Mouse (Mus musculus) C2C12 (cell line): Measurements from ENCODE around the gene Nol4l. TPM values are rescaled to one million over a fixed set of nuclear protein-coding genes. Genes with fewer than 3 reads are reported as not detected.

Experiments
- H3K27me3 ChIP-seq: one replicate; pipeline ENCODE4 v1.6.1; 2011; ENCODE audit not compliant: control insufficient read depth, insufficient read depth, insufficient read length
- H3K36me3 ChIP-seq: one replicate; pipeline ENCODE4 v1.6.1; 2011; ENCODE audit not compliant: control insufficient read depth, insufficient read depth
- H3K4me3 ChIP-seq: one replicate; pipeline ENCODE4 v1.5.1; 2011; ENCODE audit warnings: mild to moderate bottlenecking, control low read depth; ENCODE audit not compliant: poor library complexity, insufficient read depth, severe bottlenecking
- H3K79me2 ChIP-seq: one replicate; pipeline ENCODE4 v1.6.1; 2011; ENCODE audit not compliant: control insufficient read depth, insufficient read depth
- H3K79me3 ChIP-seq: one replicate; pipeline ENCODE4 v1.6.1; 2011; ENCODE audit warnings: low read depth, control low read depth
- H3ac ChIP-seq: one replicate; pipeline ENCODE3; 2011; ENCODE audit warnings: low read depth; ENCODE audit not compliant: control insufficient read depth, insufficient read length
- CEBPB ChIP-seq: IDR thresholded peaks from one replicate; pipeline ENCODE4 v1.6.1; 2011; ENCODE audit warnings: low read depth, mild to moderate bottlenecking, control low read depth, moderate library complexity
- CTCF ChIP-seq: IDR thresholded peaks from one replicate; pipeline ENCODE4 v1.5.1; 2011; ENCODE audit not compliant: control insufficient read depth, insufficient read depth, insufficient read length
- FOSL1 ChIP-seq: IDR thresholded peaks from one replicate; pipeline ENCODE4 v1.8.0; 2011; ENCODE audit warnings: mild to moderate bottlenecking, low read length; ENCODE audit not compliant: poor library complexity, insufficient read depth, severe bottlenecking
- MAX ChIP-seq: IDR thresholded peaks from one replicate; pipeline ENCODE4 v1.6.1; 2011; ENCODE audit warnings: mild to moderate bottlenecking, control low read depth
- MYOD1 ChIP-seq: IDR thresholded peaks from one replicate; pipeline ENCODE4 v1.6.1; 2011; ENCODE audit warnings: low read depth; ENCODE audit not compliant: control insufficient read depth, insufficient read length
- MYOG ChIP-seq: IDR thresholded peaks from one replicate; pipeline ENCODE4 v1.6.1; 2011; ENCODE audit not compliant: control insufficient read depth, insufficient read length; ENCODE audit errors: extremely low read depth
- USF1 ChIP-seq: IDR thresholded peaks from one replicate; pipeline ENCODE4 v1.6.1; 2011; ENCODE audit warnings: low read depth, mild to moderate bottlenecking, control low read depth, moderate library complexity
- polyA plus RNA-seq: library from polyadenylated mRNA; unstranded; fragments of >200 nt; fragmentation: generic; extraction: Trizol; gene quantifications from one replicate; pipeline ENCODE4 v1.2.1, GENCODE M21; 2012; ENCODE audit warnings: missing spikeins

The Nol4l gene
- polyA plus RNA-seq, 1 experiment, result 0.42 TPM

DNA sequence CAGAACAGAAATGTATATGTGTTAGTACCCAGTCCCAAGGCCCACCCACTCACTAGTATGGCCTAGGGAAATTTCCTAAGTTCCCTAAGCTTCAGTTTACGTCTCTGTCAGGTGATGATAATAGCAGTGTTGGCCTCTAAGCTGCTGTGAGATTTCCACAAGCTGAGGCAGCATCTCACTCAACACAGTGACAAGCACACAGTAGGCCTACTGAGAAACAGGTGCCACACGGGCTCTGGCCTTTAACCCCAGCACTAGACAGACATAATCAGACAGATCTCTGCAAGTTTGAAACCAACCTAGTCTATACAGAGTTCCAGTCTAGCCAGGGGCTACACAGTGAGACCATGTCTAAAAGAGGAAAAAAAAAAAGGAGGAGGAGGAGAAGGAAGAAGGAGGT lies 5.0 kb downstream of the Nol4l start:
- Histone ChIP-seq H3K79me3 (no peaks in the 10 kb centered on the region), H3ac (no peak overlapping the region), H3K36me3 (no peaks in the 10 kb centered on the region), H3K79me2 (no peaks in the 10 kb centered on the region), H3K4me3 (no peak overlapping the region), H3K27me3 (peaks cover 39% of the 10 kb centered on the region)
- TF ChIP-seq CEBPB (no peak), MAX (no peak), CTCF (no peak)

DNA sequence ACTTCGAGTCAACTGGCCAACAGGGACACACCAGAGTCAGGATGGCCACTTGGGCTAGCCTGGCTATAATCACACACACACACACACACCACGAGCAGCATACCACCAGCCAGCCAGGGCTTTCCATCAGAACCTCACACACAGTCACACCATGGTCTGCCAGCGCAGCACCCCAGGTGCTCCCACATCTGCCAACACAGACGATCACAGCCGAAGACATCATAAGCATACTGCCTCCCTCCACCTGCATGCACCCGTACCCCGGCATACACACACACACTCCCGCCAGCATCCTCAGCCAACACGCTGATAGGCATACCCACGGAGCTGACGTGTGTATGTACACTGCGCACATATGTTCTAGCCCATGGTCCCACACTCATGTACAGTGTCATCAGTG lies 6.1 kb downstream of the Nol4l start:
- Histone ChIP-seq H3K36me3 (no peaks in the 10 kb centered on the region), H3K79me3 (no peaks in the 10 kb centered on the region), H3K27me3 (peaks cover 34% of the 10 kb centered on the region), H3ac (no peak overlapping the region), H3K79me2 (no peaks in the 10 kb centered on the region), H3K4me3 (no peak overlapping the region)
- no peak for TF ChIP-seq FOSL1
- TF ChIP-seq MYOG, result no peak
- TF ChIP-seq MYOD1, result no peak
- TF ChIP-seq MAX, result no peak
- TF ChIP-seq CTCF, result no peak
- no peak for TF ChIP-seq USF1
- TF ChIP-seq CEBPB, result no peak

DNA sequence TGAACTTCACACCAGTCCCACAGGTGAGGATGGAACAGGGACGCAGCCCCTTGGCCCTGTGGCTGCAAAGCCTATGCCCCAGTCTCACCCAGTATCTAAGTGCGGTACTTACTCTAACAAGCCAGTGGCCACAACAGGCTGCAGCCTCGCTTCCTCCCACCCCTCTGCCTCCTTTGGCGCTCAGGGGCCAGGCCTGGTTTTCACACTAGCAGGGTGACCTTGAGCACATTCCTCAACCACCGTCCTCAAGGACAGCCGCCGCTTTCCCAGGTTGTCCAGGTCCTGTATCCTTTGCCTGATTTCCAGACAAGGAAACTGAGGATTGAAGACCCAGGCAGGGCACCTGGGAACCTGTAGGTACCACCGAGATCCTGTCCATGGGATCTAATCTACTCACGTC lies 6.6 kb downstream of the Nol4l start:
- TF ChIP-seq FOSL1 (no peak), MYOG (no peak), USF1 (no peak), CEBPB (no peak), MAX (no peak), MYOD1 (no peak), CTCF (no peak)
- Histone ChIP-seq H3K36me3 (no peaks in the 10 kb centered on the region), H3K79me3 (no peaks in the 10 kb centered on the region), H3K4me3 (no peak overlapping the region), H3K79me2 (no peaks in the 10 kb centered on the region), H3ac (no peak overlapping the region), H3K27me3 (peaks cover 29% of the 10 kb centered on the region)

DNA sequence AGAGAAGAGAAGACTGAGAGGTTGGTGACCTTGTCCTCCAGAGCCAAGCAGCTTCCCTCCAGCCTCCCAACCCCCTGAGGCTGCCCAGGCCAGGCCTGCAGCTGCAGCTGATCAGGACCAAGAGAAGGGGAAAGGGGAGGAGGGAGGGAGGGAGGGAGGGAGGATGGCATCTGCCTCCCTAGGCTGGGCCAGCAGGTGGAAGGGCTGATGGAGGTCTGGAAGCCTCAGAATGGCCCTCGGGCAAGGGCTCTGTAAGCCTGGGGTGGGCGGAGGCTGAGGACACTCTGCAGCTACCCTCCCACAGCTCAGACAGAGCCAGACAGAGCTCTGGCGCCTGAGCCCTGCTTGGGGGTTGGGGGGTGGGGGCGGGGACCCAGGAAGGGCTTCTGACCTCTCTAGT lies 7.5 kb downstream of the Nol4l start:
- TF ChIP-seq MAX (no peak), FOSL1 (no peak), MYOG (no peak), USF1 (no peak), CTCF (no peak), CEBPB (no peak), MYOD1 (no peak)
- Histone ChIP-seq H3K79me3 (no peaks in the 10 kb centered on the region), H3K36me3 (no peaks in the 10 kb centered on the region), H3K27me3 (peaks cover 20% of the 10 kb centered on the region), H3ac (no peak overlapping the region), H3K79me2 (no peaks in the 10 kb centered on the region), H3K4me3 (no peak overlapping the region)

DNA sequence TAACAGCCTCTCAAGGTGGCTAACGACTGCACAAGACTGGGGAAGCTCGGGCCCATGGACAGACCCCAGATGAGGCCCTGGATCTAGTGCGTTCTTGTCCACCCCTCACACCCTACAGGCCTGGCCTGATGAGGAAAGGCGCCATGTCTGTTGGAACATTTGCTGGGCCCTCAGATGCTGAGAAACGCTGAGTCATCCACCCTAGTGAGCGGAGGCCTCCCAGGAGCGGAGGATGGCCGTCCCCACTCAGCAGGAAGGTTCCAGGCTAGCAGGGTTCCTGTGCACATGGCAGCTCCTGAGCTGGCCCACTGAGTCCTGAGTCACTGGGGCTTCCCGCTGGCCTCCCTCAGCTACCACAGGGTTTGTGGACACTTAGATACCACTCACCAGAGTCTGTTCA lies 9.7 kb downstream of the Nol4l start:
- TF ChIP-seq USF1 (no peak), MAX (no peak), MYOG (no peak), MYOD1 (no peak), CTCF (no peak), FOSL1 (no peak), CEBPB (no peak)
- no peak overlapping the region for H3K4me3 ChIP-seq
- peaks cover 22% of the 10 kb centered on the region for H3K27me3 ChIP-seq
- no peaks in the 10 kb centered on the region for H3K36me3 ChIP-seq
- H3K79me2 ChIP-seq, result no peaks in the 10 kb centered on the region
- no peaks in the 10 kb centered on the region for H3K79me3 ChIP-seq
- H3ac ChIP-seq, result no peak overlapping the region

DNA sequence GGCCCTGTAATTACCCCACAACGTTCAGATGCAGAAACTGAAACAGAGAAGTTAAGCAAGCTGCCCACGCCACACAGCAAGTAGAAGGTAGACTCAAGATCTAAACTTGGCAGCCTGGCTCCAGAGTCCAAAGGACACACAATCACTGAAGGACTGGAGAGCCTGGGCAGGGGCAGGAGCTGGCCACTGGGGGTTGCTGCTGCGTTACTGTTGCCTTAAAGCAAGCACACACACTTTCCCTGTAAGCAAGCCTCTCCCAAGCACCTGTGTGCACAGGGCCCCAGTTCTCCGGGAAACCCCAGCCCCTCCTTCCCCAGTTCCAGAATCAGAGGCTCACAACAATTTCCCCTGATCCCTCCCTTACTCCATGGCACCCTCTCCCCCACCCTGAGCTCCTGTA lies 12.8 kb downstream of the Nol4l start:
- Histone ChIP-seq H3ac (no peak overlapping the region), H3K79me3 (no peaks in the 10 kb centered on the region), H3K4me3 (no peak overlapping the region), H3K79me2 (no peaks in the 10 kb centered on the region), H3K36me3 (no peaks in the 10 kb centered on the region), H3K27me3 (peaks cover 14% of the 10 kb centered on the region)
- TF ChIP-seq CEBPB (no peak), MYOD1 (no peak), MYOG (no peak), FOSL1 (no peak), USF1 (no peak), MAX (no peak)
